Mouse (Mus musculus) MEL (cell line): ENCODE measurements at regions not wholly inside any gene's neighbourhood (a gene's known extent, or its start where the extent isn't known, plus 50 kb on each side); places are given as distances from the start of the nearest gene placed in this dataset.

Source experiments
- DNase-seq: peaks from one replicate; pipeline ENCODE4 v3.0.0; 2011; ENCODE audit warnings: low read depth, low spot score
- H3K27ac ChIP-seq: 2 replicates; pipeline ENCODE4 v1.5.1; 2012; ENCODE audit warnings: low read depth, mild to moderate bottlenecking, control low read depth, low read length, moderate library complexity; ENCODE audit not compliant: control insufficient read depth
- H3K27me3 ChIP-seq, 2 experiments: fragments of 150-350 bp in 1 of 2; sonication (generic) in 1 of 2; 2 replicates each; pipeline ENCODE4 v1.6.1; 2012; ENCODE audit warnings: low read length in 2 of 2, mild to moderate bottlenecking in 2 of 2, improper control_type of control experiment in 1 of 2, moderate library complexity in 1 of 2; ENCODE audit not compliant: insufficient read depth in 2 of 2, control insufficient read depth in 1 of 2
- H3K36me3 ChIP-seq, 2 experiments: 2 replicates each; pipeline ENCODE4 v1.6.1; 2012 to 2014; ENCODE audit warnings: low read length in 2 of 2, improper control_type of control experiment in 1 of 2, inconsistent platforms in 1 of 2, mild to moderate bottlenecking in 1 of 2; ENCODE audit not compliant: insufficient read depth in 2 of 2, control insufficient read depth in 1 of 2
- H3K4me1 ChIP-seq, 2 experiments: fragments of 150-350 bp in 1 of 2; sonication (generic) in 1 of 2; 2 replicates each; pipeline ENCODE4 v1.6.1; 2012; ENCODE audit warnings: low read length in 2 of 2, improper control_type of control experiment in 1 of 2, mild to moderate bottlenecking in 1 of 2; ENCODE audit not compliant: insufficient read depth in 2 of 2, control insufficient read depth in 1 of 2
- H3K4me3 ChIP-seq, 2 experiments: fragments of 150-350 bp in 1 of 2; sonication (generic) in 1 of 2; 2 replicates each; pipeline ENCODE4 v1.5.1; 2012; ENCODE audit warnings: low read depth in 2 of 2, low read length in 2 of 2, mild to moderate bottlenecking in 2 of 2, moderate library complexity in 2 of 2, control low read depth in 1 of 2, improper control_type of control experiment in 1 of 2; ENCODE audit not compliant: control insufficient read depth in 1 of 2, insufficient read depth in 1 of 2
- H3K79me2 ChIP-seq: 2 replicates; pipeline ENCODE4 v1.6.1; 2012; ENCODE audit warnings: mild to moderate bottlenecking, low read length, moderate library complexity; ENCODE audit not compliant: control insufficient read depth, poor library complexity, insufficient read depth
- H3K9ac ChIP-seq: 2 replicates; pipeline ENCODE4 v1.6.1; 2012; ENCODE audit warnings: low read depth, mild to moderate bottlenecking, control low read depth, low read length, moderate library complexity; ENCODE audit not compliant: control insufficient read depth, poor library complexity, severe bottlenecking
- H3K9me3 ChIP-seq: fragments of 150-350 bp; sonication (generic); replicated peaks from 2 replicates; pipeline ENCODE4 v1.6.1; 2012; ENCODE audit warnings: mild to moderate bottlenecking, low read length, improper control_type of control experiment, moderate library complexity; ENCODE audit not compliant: insufficient read depth
- CTCF ChIP-seq, 3 experiments: IDR thresholded peaks in 2 of 3; conservative IDR thresholded peaks in 1 of 3; 2 replicates each; pipeline ENCODE4 v1.5.1; 2011 to 2012; ENCODE audit warnings: low read length in 3 of 3, low read depth in 2 of 3, mild to moderate bottlenecking in 2 of 3, improper control_type of control experiment in 1 of 3, inconsistent platforms in 1 of 3, mixed read lengths in 1 of 3, moderate library complexity in 1 of 3; ENCODE audit not compliant: control insufficient read depth in 1 of 3, insufficient read depth in 1 of 3, poor library complexity in 1 of 3, severe bottlenecking in 1 of 3
- E2F4 ChIP-seq: IDR thresholded peaks from 2 replicates; pipeline ENCODE4 v1.6.1; 2011; ENCODE audit warnings: low read depth, low read length, improper control_type of control experiment, borderline replicate concordance
- EP300 ChIP-seq, 2 experiments: IDR thresholded peaks; 2 replicates each; pipeline ENCODE4 v1.6.1; 2011; ENCODE audit warnings: improper control_type of control experiment in 2 of 2, low read length in 2 of 2, low read depth in 1 of 2, mild to moderate bottlenecking in 1 of 2
- GABPA ChIP-seq: IDR thresholded peaks from 2 replicates; pipeline ENCODE4 v1.6.1; 2012; ENCODE audit warnings: low read depth, mild to moderate bottlenecking, inconsistent platforms, low read length, improper control_type of control experiment, moderate library complexity
- KAT2A ChIP-seq: conservative IDR thresholded peaks from 2 replicates; pipeline ENCODE4 v1.6.1; 2012; ENCODE audit warnings: low read depth, low read length, improper control_type of control experiment, inconsistent platforms
- MAFK ChIP-seq: IDR thresholded peaks from 2 replicates; pipeline ENCODE4 v1.6.1; 2011; ENCODE audit warnings: low read depth, mild to moderate bottlenecking, low read length, improper control_type of control experiment, borderline replicate concordance
- MXI1 ChIP-seq: IDR thresholded peaks from 2 replicates; pipeline ENCODE4 v1.6.1; 2011; ENCODE audit warnings: mild to moderate bottlenecking, low read depth, low read length, improper control_type of control experiment
- MYC ChIP-seq: IDR thresholded peaks from 2 replicates; pipeline ENCODE4 v1.6.1; 2011; ENCODE audit warnings: low read depth, mild to moderate bottlenecking, low read length, improper control_type of control experiment, moderate library complexity
- NELFE ChIP-seq: IDR thresholded peaks from 2 replicates; pipeline ENCODE4 v1.6.1; 2011; ENCODE audit warnings: low read depth, low read length, improper control_type of control experiment
- SIN3A ChIP-seq: IDR thresholded peaks from 2 replicates; pipeline ENCODE4 v1.6.1; 2012; ENCODE audit warnings: low read length, improper control_type of control experiment, inconsistent platforms
- SMC3 ChIP-seq: IDR thresholded peaks from 2 replicates; pipeline ENCODE4 v1.6.1; 2011; ENCODE audit warnings: low read depth, low read length, improper control_type of control experiment
- USF1 ChIP-seq: IDR thresholded peaks from 2 replicates; pipeline ENCODE4 v1.6.1; 2014; ENCODE audit warnings: low read depth, mild to moderate bottlenecking, inconsistent platforms, low read length, improper control_type of control experiment, moderate library complexity
- ZMIZ1 ChIP-seq: IDR thresholded peaks from 2 replicates; pipeline ENCODE4 v1.6.1; 2012; ENCODE audit warnings: low read depth, mild to moderate bottlenecking, inconsistent platforms, low read length, improper control_type of control experiment, moderate library complexity

DNA sequence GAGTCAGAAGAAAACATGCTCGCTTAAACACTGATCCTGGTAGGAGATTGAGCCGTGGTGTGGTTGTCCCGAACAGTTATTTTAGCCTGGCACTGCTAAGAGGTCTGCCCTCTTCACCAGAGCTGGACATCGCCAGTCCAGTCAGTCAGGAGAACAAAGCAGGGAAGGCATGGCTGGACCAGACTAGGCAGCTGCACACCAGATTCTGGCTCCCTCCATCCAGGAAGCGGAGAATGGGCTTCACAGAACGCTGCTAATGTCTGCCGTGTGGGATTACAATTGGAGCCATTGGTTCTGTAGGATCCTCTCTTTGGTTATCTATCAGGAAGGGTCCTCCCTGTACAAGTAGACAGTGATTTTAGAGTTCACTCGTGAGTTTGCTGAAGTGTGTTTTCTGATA lies 95.5 kb upstream of the Foxd3 start (continued):
- no peak for TF ChIP-seq CTCF (IDR thresholded peaks at IDR 0.05 in 2 of 3, conservative IDR thresholded peaks at IDR 0.05 in 1 of 3; ENCODE audit: control insufficient read depth in 1 of 3, insufficient read depth in 1 of 3, low read depth in 2 of 3, low read length in 3 of 3, poor library complexity in 1 of 3, severe bottlenecking in 1 of 3)

DNA sequence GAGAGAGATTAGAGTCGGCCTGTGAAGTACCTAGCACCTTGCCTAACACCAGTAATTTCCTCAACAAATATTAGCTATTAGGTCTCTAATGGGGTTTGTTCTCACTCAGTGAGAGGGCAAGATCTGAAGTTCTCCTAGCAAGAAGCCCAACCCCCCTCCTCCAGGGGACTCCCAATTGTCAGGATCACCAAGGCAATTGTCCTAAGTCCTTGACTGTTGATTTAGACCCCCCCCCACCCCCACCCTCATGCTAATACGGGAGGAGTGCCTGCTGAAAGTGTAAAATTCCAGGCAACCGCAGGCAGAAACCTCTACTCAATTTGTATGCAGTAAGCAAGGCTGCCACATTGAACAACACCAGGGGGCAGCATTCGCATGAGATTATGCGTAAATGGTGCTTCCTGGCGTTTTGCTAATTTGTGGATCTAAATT lies 94.6 kb upstream of the Foxd3 start:
- no peak for DNase-seq
- Histone ChIP-seq H3K79me2 (no peaks in the 10 kb centered on the region), H3K36me3 (no peaks in the 10 kb centered on the region), H3K9me3 (no peaks in the 10 kb centered on the region), H3K4me3 (no peak overlapping the region), H3K27me3 (no peaks in the 10 kb centered on the region), H3K4me1 (no peaks in the 10 kb centered on the region), H3K9ac (no peak overlapping the region), H3K27ac (no peak overlapping the region)
- no peak for TF ChIP-seq E2F4
- no peak for TF ChIP-seq MAFK
- no peak for TF ChIP-seq SIN3A
- TF ChIP-seq MXI1 = no peak
- TF ChIP-seq SMC3 = 0 out of 2 replicates have a peak, but pooled peaks have one; percentile 16
- no peak for TF ChIP-seq ZMIZ1
- peak in 2 of 3 experiments; percentile 2 to 12; a peak in 1 of 6 replicates for TF ChIP-seq CTCF (IDR thresholded peaks at IDR 0.05 in 2 of 3, conservative IDR thresholded peaks at IDR 0.05 in 1 of 3; ENCODE audit: control insufficient read depth in 1 of 3, insufficient read depth in 1 of 3, low read depth in 2 of 3, low read length in 3 of 3, poor library complexity in 1 of 3, severe bottlenecking in 1 of 3)
- TF ChIP-seq MYC = no peak

DNA sequence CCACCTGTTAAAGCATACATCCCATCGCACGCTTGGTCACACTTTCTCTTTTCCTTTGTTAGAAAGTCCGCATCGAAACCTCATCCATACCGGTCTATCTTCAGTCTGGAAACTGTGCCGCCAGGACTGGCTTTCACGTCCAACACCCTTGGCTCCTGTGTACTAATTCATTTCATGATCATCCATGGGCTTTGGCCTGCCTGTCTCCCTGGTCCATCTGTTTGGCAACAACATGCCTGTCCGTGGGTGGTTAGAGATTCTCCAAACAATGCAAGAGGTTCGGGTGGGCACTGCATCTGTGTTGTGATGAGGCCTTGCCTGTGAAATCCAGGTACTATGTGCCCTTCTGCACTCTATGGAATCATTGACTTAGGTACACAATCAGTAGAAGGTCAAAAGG lies 90.7 kb upstream of the Foxd3 start:
- TF ChIP-seq SMC3 (no peak), USF1 (no peak), MAFK (no peak), KAT2A (no peak), NELFE (no peak), EP300 (IDR thresholded peaks at IDR 0.05; ENCODE audit: low read depth in 1 of 2, low read length in 2 of 2) (no peak), SIN3A (no peak), GABPA (no peak)
- TF ChIP-seq, all 39 proteins: peak for 0
- no peaks in the 10 kb centered on the region for H3K27me3 ChIP-seq
- no peaks in the 10 kb centered on the region for H3K36me3 ChIP-seq
- no peak for DNase-seq
- no peaks in the 10 kb centered on the region for H3K9me3 ChIP-seq
- H3K4me3 ChIP-seq = no peak overlapping the region
- H3K9ac ChIP-seq = no peak overlapping the region
- no peaks in the 10 kb centered on the region for H3K79me2 ChIP-seq
- H3K4me1 ChIP-seq = no peaks in the 10 kb centered on the region
- H3K27ac ChIP-seq = no peak overlapping the region
